Mouse (Mus musculus): ENCODE measurements around the gene Atp10a. TPM values are rescaled to one million over a fixed set of nuclear protein-coding genes. Genes with fewer than 3 reads are reported as not detected.
"Not testable (repeated sequence)": the region's sequence is repeated elsewhere in the genome, so short reads cannot be mapped to it uniquely, and the experiment has no call there.

Gene Atp10a
- polyA plus RNA-seq, 1 experiment: 9.9 TPM

GRCm38 (mm10) chr7:58824686-58825085 lies 168.7 kb downstream of the Atp10a start:
- Histone ChIP-seq H3K4me1 (ENCODE audit: control insufficient read depth, insufficient read depth, low read length) (no peaks in the 10 kb centered on the region), H3K4me3 (ENCODE audit: low read depth, low read length) (no peak overlapping the region), H3K9ac (ENCODE audit: low read depth, poor library complexity, severe bottlenecking) (no peak overlapping the region), H3K27me3 (ENCODE audit: control insufficient read depth, insufficient read depth, low read length, poor library complexity, severe bottlenecking) (no peaks in the 10 kb centered on the region), H3K9me3 (replicated peaks; ENCODE audit: control insufficient read depth, insufficient read depth, low read length, poor library complexity, severe bottlenecking) (no peaks in the 10 kb centered on the region), H3K36me3 (ENCODE audit: control insufficient read depth, insufficient read depth, low read length, poor library complexity, severe bottlenecking) (no peaks in the 10 kb centered on the region; the same call in 1 of the 2 replicates), H3K27ac (ENCODE audit: insufficient read depth, low read length) (no peak overlapping the region)
- TF ChIP-seq CTCF (IDR thresholded peaks at IDR 0.05; ENCODE audit: low read depth, low read length): no peak

- Histone ChIP-seq H3K27me3 (ENCODE audit: control insufficient read depth, insufficient read depth, low read length, poor library complexity, severe bottlenecking) (no peaks in the 10 kb centered on the region), H3K4me1 (ENCODE audit: control insufficient read depth, insufficient read depth, low read length) (no peaks in the 10 kb centered on the region), H3K4me3 (ENCODE audit: low read depth, low read length) (no peak overlapping the region), H3K9me3 (replicated peaks; ENCODE audit: control insufficient read depth, insufficient read depth, low read length, poor library complexity, severe bottlenecking) (no peaks in the 10 kb centered on the region), H3K9ac (ENCODE audit: low read depth, poor library complexity, severe bottlenecking) (no peak overlapping the region), H3K27ac (ENCODE audit: insufficient read depth, low read length) (no peak overlapping the region), H3K36me3 (ENCODE audit: control insufficient read depth, insufficient read depth, low read length, poor library complexity, severe bottlenecking) (no peaks in the 10 kb centered on the region; the same call in 1 of the 2 replicates)
- TF ChIP-seq EP300 (IDR thresholded peaks at IDR 0.05; ENCODE audit: insufficient read depth, low read depth, low read length) (no peak), CTCF (IDR thresholded peaks at IDR 0.05; ENCODE audit: low read depth, low read length) (no peak), POLR2A (IDR thresholded peaks at IDR 0.05; ENCODE audit: insufficient read depth, low read length) (no peak)
Observed at GRCm38 (mm10) chr7:58829111-58829510, 173.1 kb downstream of the Atp10a start.

GRCm38 (mm10) chr7:58836855-58837606 lies 181.1 kb downstream of the Atp10a start:
- H3K4me3 ChIP-seq (ENCODE audit: low read depth, low read length); H3K36me3 ChIP-seq (ENCODE audit: control insufficient read depth, insufficient read depth, low read length, poor library complexity, severe bottlenecking); H3K4me1 ChIP-seq (ENCODE audit: control insufficient read depth, insufficient read depth, low read length); H3K9me3 ChIP-seq (replicated peaks; ENCODE audit: control insufficient read depth, insufficient read depth, low read length, poor library complexity, severe bottlenecking); H3K27ac ChIP-seq (ENCODE audit: insufficient read depth, low read length); H3K9ac ChIP-seq (ENCODE audit: low read depth, poor library complexity, severe bottlenecking); H3K27me3 ChIP-seq (ENCODE audit: control insufficient read depth, insufficient read depth, low read length, poor library complexity, severe bottlenecking): not testable (repeated sequence)

GRCm38 (mm10) chr7:58840367-58840766 lies 184.4 kb downstream of the Atp10a start:
- H3K27ac ChIP-seq (ENCODE audit: insufficient read depth, low read length): no peak overlapping the region
- H3K36me3 ChIP-seq (ENCODE audit: control insufficient read depth, insufficient read depth, low read length, poor library complexity, severe bottlenecking): no peaks in the 10 kb centered on the region
- H3K27me3 ChIP-seq (ENCODE audit: control insufficient read depth, insufficient read depth, low read length, poor library complexity, severe bottlenecking): no peaks in the 10 kb centered on the region
- TF ChIP-seq CTCF (IDR thresholded peaks at IDR 0.05; ENCODE audit: low read depth, low read length) (no peak), EP300 (IDR thresholded peaks at IDR 0.05; ENCODE audit: insufficient read depth, low read depth, low read length) (no peak), POLR2A (IDR thresholded peaks at IDR 0.05; ENCODE audit: insufficient read depth, low read length) (no peak)
- H3K9ac ChIP-seq (ENCODE audit: low read depth, poor library complexity, severe bottlenecking): no peak overlapping the region
- H3K4me3 ChIP-seq (ENCODE audit: low read depth, low read length): no peak overlapping the region
- no peaks in the 10 kb centered on the region for H3K9me3 ChIP-seq (replicated peaks; ENCODE audit: control insufficient read depth, insufficient read depth, low read length, poor library complexity, severe bottlenecking)
- H3K4me1 ChIP-seq (ENCODE audit: control insufficient read depth, insufficient read depth, low read length): no peaks in the 10 kb centered on the region

GRCm38 (mm10) chr7:58841066-58841465 lies 185.1 kb downstream of the Atp10a start:
- H3K4me1 ChIP-seq (ENCODE audit: control insufficient read depth, insufficient read depth, low read length): no peaks in the 10 kb centered on the region
- H3K36me3 ChIP-seq (ENCODE audit: control insufficient read depth, insufficient read depth, low read length, poor library complexity, severe bottlenecking): no peaks in the 10 kb centered on the region
- no peak overlapping the region for H3K9ac ChIP-seq (ENCODE audit: low read depth, poor library complexity, severe bottlenecking)
- H3K27me3 ChIP-seq (ENCODE audit: control insufficient read depth, insufficient read depth, low read length, poor library complexity, severe bottlenecking): no peaks in the 10 kb centered on the region
- no peaks in the 10 kb centered on the region for H3K9me3 ChIP-seq (replicated peaks; ENCODE audit: control insufficient read depth, insufficient read depth, low read length, poor library complexity, severe bottlenecking)
- H3K27ac ChIP-seq (ENCODE audit: insufficient read depth, low read length): no peak overlapping the region
- no peak overlapping the region for H3K4me3 ChIP-seq (ENCODE audit: low read depth, low read length)
- no peak for TF ChIP-seq CTCF (IDR thresholded peaks at IDR 0.05; ENCODE audit: low read depth, low read length)
- no peak for TF ChIP-seq EP300 (IDR thresholded peaks at IDR 0.05; ENCODE audit: insufficient read depth, low read depth, low read length)
- no peak for TF ChIP-seq POLR2A (IDR thresholded peaks at IDR 0.05; ENCODE audit: insufficient read depth, low read length)

GRCm38 (mm10) chr7:58842818-58843217 lies 186.9 kb downstream of the Atp10a start:
- Histone ChIP-seq H3K27ac (ENCODE audit: insufficient read depth, low read length) (no peak overlapping the region), H3K4me3 (ENCODE audit: low read depth, low read length) (no peak overlapping the region), H3K4me1 (ENCODE audit: control insufficient read depth, insufficient read depth, low read length) (no peaks in the 10 kb centered on the region), H3K9me3 (replicated peaks; ENCODE audit: control insufficient read depth, insufficient read depth, low read length, poor library complexity, severe bottlenecking) (no peaks in the 10 kb centered on the region), H3K36me3 (ENCODE audit: control insufficient read depth, insufficient read depth, low read length, poor library complexity, severe bottlenecking) (no peaks in the 10 kb centered on the region), H3K9ac (ENCODE audit: low read depth, poor library complexity, severe bottlenecking) (no peak overlapping the region), H3K27me3 (ENCODE audit: control insufficient read depth, insufficient read depth, low read length, poor library complexity, severe bottlenecking) (no peaks in the 10 kb centered on the region)
- TF ChIP-seq CTCF (IDR thresholded peaks at IDR 0.05; ENCODE audit: low read depth, low read length): no peak

All from ES-Bruce4 (cell line).